Mouse (Mus musculus) testis, adult 10 weeks (tissue): ENCODE data around the gene Coq3. TPM values are rescaled to one million over a fixed set of nuclear protein-coding genes. Genes with fewer than 3 reads are reported as not detected.

ENCODE experiments used
- polyA plus RNA-seq: library from polyadenylated mRNA; stranded (reverse); fragments of 350-450 nt; fragmentation: Illumina TruSeq; extraction: RNeasy Lipid Tissue Mini Kit (QIAGEN cat#74804); gene quantifications from one replicate; pipeline ENCODE4 v1.2.3, GENCODE M21; 2014; ENCODE audit warnings: low read depth, low replicate concordance

The Coq3 gene
- polyA plus RNA-seq = 9.3 TPM

DNA sequence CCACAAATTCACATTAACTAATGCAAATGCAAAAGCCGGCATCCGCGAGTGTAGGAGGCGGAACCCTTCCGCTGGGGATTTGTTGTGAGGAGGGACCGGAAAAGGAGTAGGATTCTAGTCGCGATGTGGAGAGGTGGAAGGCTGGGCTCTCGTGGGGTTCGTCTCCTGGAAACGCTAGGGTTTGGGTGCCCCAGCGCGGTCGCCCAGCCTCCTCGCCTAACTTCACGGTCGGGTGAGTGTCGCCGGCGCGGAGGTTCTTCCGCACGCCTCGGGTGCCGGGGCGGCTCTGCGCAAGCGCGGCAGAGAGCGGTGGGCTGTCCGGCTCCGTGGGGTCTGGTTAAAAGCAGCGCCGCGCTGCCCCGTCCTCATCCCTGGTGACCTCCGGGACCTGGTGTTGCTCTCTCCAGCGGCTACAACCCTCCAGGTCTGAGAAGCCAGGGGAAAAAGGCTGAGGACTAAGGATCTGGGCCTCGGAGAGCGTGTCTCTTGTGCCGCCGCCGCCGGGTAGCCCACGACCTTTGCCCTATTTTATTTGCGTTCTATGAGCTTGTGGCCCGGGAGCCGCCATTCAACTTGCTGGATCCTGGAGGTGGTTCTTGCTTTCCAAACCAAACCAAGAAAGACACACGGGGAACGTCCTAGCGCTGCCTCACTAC is at the start of gene Coq3:
Gene Coq3, plus strand, starts transcription at position 109 of the 656 bp plus-strand sequence.

DNA sequence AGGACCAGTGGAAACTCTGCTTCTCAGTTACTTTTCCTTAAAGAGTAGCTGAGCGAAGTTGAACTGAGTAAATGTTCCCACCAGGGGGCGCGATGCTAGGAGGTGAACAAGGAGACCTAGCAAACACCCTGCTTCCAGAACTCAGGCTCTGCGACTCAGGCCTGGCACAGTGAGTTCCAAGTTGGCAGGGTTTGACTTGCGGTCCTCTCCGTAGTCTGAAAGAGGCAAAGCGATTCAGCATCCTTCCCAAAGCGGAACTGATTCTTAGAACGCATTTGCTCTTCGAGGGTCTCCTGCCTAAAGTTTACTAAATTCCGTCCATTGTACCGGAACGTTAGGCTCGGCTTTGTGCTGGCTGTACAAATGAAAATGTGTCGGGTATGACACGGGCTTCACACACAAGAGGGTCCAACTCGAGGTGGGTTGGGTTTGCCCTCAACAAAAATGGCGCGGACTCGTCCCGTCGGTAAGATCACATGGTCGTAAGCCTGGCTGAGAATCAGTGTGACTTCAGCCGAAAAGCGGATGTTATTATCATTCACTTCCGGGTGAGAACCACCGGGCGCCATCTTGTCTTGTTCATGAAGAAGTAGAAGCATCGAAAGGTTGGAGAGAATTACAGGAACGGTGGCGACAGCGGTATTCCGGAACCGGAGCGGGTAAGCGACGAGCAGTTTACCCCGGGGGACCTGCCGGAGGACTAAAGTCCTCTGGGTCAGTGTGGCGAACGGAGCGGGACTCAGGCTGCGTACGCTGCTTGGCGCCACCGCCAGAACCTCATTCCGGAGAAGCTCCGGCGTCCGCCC is 31.8 kb upstream of the Coq3 start, which contains the start of gene Pnisr:
Gene Pnisr, plus strand, starts transcription at position 103 of the 806 bp plus-strand sequence.

DNA sequence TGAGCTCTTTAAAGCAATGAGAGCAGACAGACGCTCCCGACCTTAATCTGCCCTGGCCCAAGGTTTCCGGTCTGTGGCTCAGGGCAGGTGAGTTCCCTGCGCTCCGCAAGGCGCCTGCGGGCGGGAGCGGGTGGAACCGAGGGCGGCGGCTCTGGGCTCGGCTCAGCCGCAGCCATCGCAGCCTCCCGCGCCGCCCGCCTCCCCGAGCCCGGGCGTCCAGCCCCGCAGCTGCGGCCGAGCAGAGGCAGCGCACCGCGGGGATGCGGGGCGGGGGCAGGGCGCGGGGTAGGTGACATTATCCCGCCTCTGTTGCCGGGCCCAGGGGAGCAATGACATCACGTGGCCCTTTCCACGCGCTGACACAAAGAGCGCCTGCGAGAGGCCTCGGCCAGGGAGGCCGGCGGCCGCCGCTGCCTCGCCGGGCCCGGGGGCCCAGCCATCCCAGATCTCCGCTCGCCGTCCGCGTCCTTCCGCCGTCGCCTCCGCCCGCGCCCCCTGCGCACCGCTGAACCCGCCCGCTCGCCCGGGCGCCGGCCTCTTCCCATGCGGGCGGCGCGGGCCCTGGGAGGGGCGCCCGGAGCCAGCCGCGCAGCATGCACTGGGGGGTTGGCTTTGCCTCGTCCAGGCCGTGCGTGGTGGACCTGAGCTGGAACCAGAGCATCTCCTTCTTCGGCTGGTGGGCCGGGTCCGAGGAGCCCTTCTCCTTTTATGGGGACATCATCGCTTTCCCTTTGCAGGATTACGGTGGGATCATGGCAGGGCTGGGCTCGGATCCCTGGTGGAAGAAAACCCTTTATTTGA is 51.7 kb downstream of the Coq3 start, which contains the start of gene Faxc:
Gene Faxc, plus strand, starts transcription at position 359 of the 801 bp plus-strand sequence.

Other genes with a start within 250 kb of the Coq3 start
- not detected for gene Prdm13, start 193.7 kb upstream of the Coq3 start, polyA plus RNA-seq
- gene Ccnc, start 152.0 kb upstream of the Coq3 start, polyA plus RNA-seq = 38.2 TPM
- gene Usp45, start 112.5 kb upstream of the Coq3 start, polyA plus RNA-seq = 43.1 TPM
- gene Tstd3, start 112.5 kb upstream of the Coq3 start, polyA plus RNA-seq = 17.8 TPM
- 97.9 TPM for gene Pnisr, start 32.1 kb upstream of the Coq3 start, polyA plus RNA-seq
- 2.0 TPM for gene Faxc, start 51.7 kb downstream of the Coq3 start, polyA plus RNA-seq